In genomic region chr1:132703467-132703866, GRCm38 (mm10) we compare ENCODE assay signal across 24 mouse cellular contexts. TPM values are rescaled to one million over a fixed set of nuclear protein-coding genes. Genes with fewer than 3 reads are reported as not detected.
DNase-seq lines count a peak whose midpoint lies in the region; ATAC-seq lines count a peak whose summit lies in the region.
"Had no signal": no experiment of that assay in that cellular context is flagged by ENCODE, and none has a peak within 500 bp of the region (broad histone marks: within the 10 kb centered on the region; RNA-seq: fewer than 3 reads in every experiment).

No protein-coding gene starts in this region.

- DNase-seq in frontal cortex, postnatal 36 days (ENCODE audit: low spot score in 2 of 2), result no peak
- no peak for DNase-seq in midbrain, embryonic 10.5 days (ENCODE audit: low spot score)
- peak; percentile 53 for DNase-seq in ES-CJ7 (ENCODE audit: low read depth, low spot score)
- DNase-seq in brain, adult 2 months (ENCODE audit: low read depth, low spot score), result peak; percentile 66
- no peak for DNase-seq in retina, embryonic 14.5 days (ENCODE audit: low spot score)
- DNase-seq in spleen, postnatal 36 days (ENCODE audit: low spot score in 2 of 2), result no peak
- DNase-seq: adrenal gland, postnatal 14 days; B cell, adult 2 months; cerebellum, adult 11-12 months; embryo, embryonic 11 days; forebrain, postnatal 0 days; heart, postnatal 4 days; layer of hippocampus, postnatal 36 days; right cerebral cortex, adult 18-20 months; thymus, postnatal 36 days had no signal

- H3K27me3 ChIP-seq in midbrain, embryonic 13.5 days, result no peaks in the 10 kb centered on the region
- H3K27me3 ChIP-seq in midbrain, embryonic 10.5 days (ENCODE audit: low read depth, poor library complexity, severe bottlenecking), result no peaks in the 10 kb centered on the region

- H3K27ac ChIP-seq in midbrain, embryonic 13.5 days, result peak overlapping the region; percentile 32
- H3K27ac ChIP-seq in midbrain, embryonic 10.5 days (replicated peaks), result no peak overlapping the region
- H3K27ac ChIP-seq: kidney, postnatal 0 days; limb, embryonic 15.5 days; liver, embryonic 15.5 days; macrophage had no signal

- ATAC-seq in frontal cortex, adult (ENCODE audit: low TSS enrichment), result peak; percentile 32; the same call in 1 of the 2 replicates
- 0 out of 2 replicates have a peak, but pooled peaks have one; percentile 22 for ATAC-seq in midbrain, embryonic 13.5 days
- ATAC-seq: activated CD4-positive, CD25-positive, alpha-beta regulatory T cell, adult 4 months; forebrain, postnatal 0 days; intestine, embryonic 16.5 days had no signal

- no peaks in the 10 kb centered on the region for H3K9me3 ChIP-seq in midbrain, embryonic 13.5 days
- H3K9me3 ChIP-seq in midbrain, embryonic 10.5 days (replicated peaks), result no peaks in the 10 kb centered on the region
- H3K9me3 ChIP-seq: limb, embryonic 15.5 days; liver, embryonic 15.5 days had no signal

- WGBS in midbrain, embryonic 13.5 days, result 31% methylated on average over 5 of the region's 5 CpGs
- 39% methylated on average over 5 of the region's 5 CpGs for WGBS in midbrain, embryonic 10.5 days

- H3K9ac ChIP-seq in midbrain, embryonic 13.5 days (replicated peaks), result no peak overlapping the region
- H3K9ac ChIP-seq: forebrain, postnatal 0 days; limb, embryonic 15.5 days; liver, embryonic 15.5 days had no signal

- H3K4me3 ChIP-seq in midbrain, embryonic 13.5 days (replicated peaks), result no peak overlapping the region
- no peak overlapping the region for H3K4me3 ChIP-seq in midbrain, embryonic 10.5 days
- H3K4me3 ChIP-seq: erythroblast, embryonic 14.5 days; limb, embryonic 15.5 days; liver, embryonic 15.5 days had no signal

- H3K36me3 ChIP-seq in midbrain, embryonic 13.5 days, result no peaks in the 10 kb centered on the region
- no peaks in the 10 kb centered on the region for H3K36me3 ChIP-seq in midbrain, embryonic 10.5 days
- H3K36me3 ChIP-seq: limb, embryonic 15.5 days; liver, embryonic 15.5 days had no signal

- peaks cover 34% of the 10 kb centered on the region for H3K4me1 ChIP-seq in midbrain, embryonic 13.5 days (replicated peaks)
- H3K4me1 ChIP-seq in midbrain, embryonic 10.5 days, result peaks cover 40% of the 10 kb centered on the region
- H3K4me1 ChIP-seq: liver, embryonic 15.5 days had no signal

- no peak overlapping the region for H3K4me2 ChIP-seq in midbrain, embryonic 13.5 days (replicated peaks)
- H3K4me2 ChIP-seq: limb, embryonic 15.5 days; liver, embryonic 15.5 days had no signal

RNA-seq across cellular contexts. Expression of gene Nfasc, which starts 38.1 kb away (rescaled TPM):
- 39.2 and 50.3 TPM in 2 replicates for polyA plus RNA-seq in midbrain, embryonic 13.5 days (2015; fragmentation: Nextera tagmentation; extraction: Ambion mirVana)
- 14.5 and 19.7 TPM in 2 replicates for polyA plus RNA-seq in midbrain, embryonic 10.5 days (2016; fragmentation: Nextera tagmentation; extraction: Ambion mirVana)
- polyA plus RNA-seq: activated CD4-positive, CD25-positive, alpha-beta regulatory T cell, adult 4 months; erythroblast, embryonic 14.5 days; macrophage had no signal

Comparison
In these comparisons a context has a peak if more than half of its experiments do, and no peak if none do; other contexts are left out.
1. DNase-seq: peak in ES-CJ7 (single experiment) and brain, adult 2 months (single experiment); none in frontal cortex, postnatal 36 days (0 of 2), midbrain, embryonic 10.5 days (single experiment), retina, embryonic 14.5 days (single experiment) and spleen, postnatal 36 days (0 of 2).